Comparison of ENCODE assay signal across 12 mouse cellular contexts in genomic region chr17:9579401-9580371, GRCm38 (mm10).
DNase-seq lines count a peak whose midpoint lies in the region; ATAC-seq lines count a peak whose summit lies in the region.
"Had no signal": no experiment of that assay in that cellular context is flagged by ENCODE, and none has a peak within 500 bp of the region (broad histone marks: within the 10 kb centered on the region; RNA-seq: fewer than 3 reads in every experiment).

No protein-coding gene starts in this region.

- 14% methylated on average over 11 of the region's 11 CpGs for WGBS in forebrain, embryonic 13.5 days
- 29% methylated on average over 11 of the region's 11 CpGs for WGBS in neural tube, embryonic 11.5 days
- WGBS in liver, embryonic 11.5 days, result 39% methylated on average over 11 of the region's 11 CpGs
- WGBS in kidney, embryonic 14.5 days, result 45% methylated on average over 11 of the region's 11 CpGs

- H3K27ac ChIP-seq in forebrain, embryonic 13.5 days, result peak overlapping the region; percentile 70
- peak overlapping the region; percentile 65 for H3K27ac ChIP-seq in neural tube, embryonic 11.5 days (ENCODE audit: low read depth, low read length)
- no peak overlapping the region for H3K27ac ChIP-seq in liver, embryonic 11.5 days (ENCODE audit: low read depth, low read length)
- no peak overlapping the region for H3K27ac ChIP-seq in kidney, embryonic 14.5 days (ENCODE audit: low read depth, low read length)
- H3K27ac ChIP-seq: heart, embryonic 13.5 days; limb, embryonic 13.5 days had no signal

- ATAC-seq in forebrain, embryonic 13.5 days, result peak; percentile 92
- ATAC-seq in neural tube, embryonic 11.5 days (ENCODE audit: insufficient read depth, low FRiP score, low TSS enrichment), result peak; percentile 81
- no peak for ATAC-seq in liver, embryonic 11.5 days (replicated peaks; ENCODE audit: low FRiP score)
- ATAC-seq in kidney, embryonic 14.5 days (ENCODE audit: low FRiP score, low TSS enrichment), result no peak

- H3K36me3 ChIP-seq in forebrain, embryonic 13.5 days (ENCODE audit: poor library complexity, severe bottlenecking), result no peaks in the 10 kb centered on the region
- H3K36me3 ChIP-seq in neural tube, embryonic 11.5 days (ENCODE audit: control insufficient read depth, insufficient read depth, low read length), result no peaks in the 10 kb centered on the region
- no peaks in the 10 kb centered on the region for H3K36me3 ChIP-seq in liver, embryonic 11.5 days (ENCODE audit: control insufficient read depth, insufficient read depth, low read length)
- no peaks in the 10 kb centered on the region for H3K36me3 ChIP-seq in kidney, embryonic 14.5 days (ENCODE audit: control insufficient read depth, insufficient read depth, low read length)
- H3K36me3 ChIP-seq: heart, embryonic 13.5 days; limb, embryonic 13.5 days had no signal

- intact Hi-C loops in heart, postnatal 10 days (cut with DNase I), result no loop called here

- peak overlapping the region; percentile 35; the same call in 1 of the 2 replicates for H3K4me2 ChIP-seq in forebrain, embryonic 13.5 days
- no peak overlapping the region for H3K4me2 ChIP-seq in neural tube, embryonic 11.5 days (ENCODE audit: low read depth)
- no peak overlapping the region for H3K4me2 ChIP-seq in liver, embryonic 11.5 days
- H3K4me2 ChIP-seq in kidney, embryonic 14.5 days (replicated peaks; ENCODE audit: low read depth, low read length), result no peak overlapping the region
- H3K4me2 ChIP-seq: heart, embryonic 13.5 days; limb, embryonic 13.5 days had no signal

- H3K4me1 ChIP-seq in forebrain, embryonic 13.5 days, result peaks cover 25% of the 10 kb centered on the region
- no peaks in the 10 kb centered on the region for H3K4me1 ChIP-seq in neural tube, embryonic 11.5 days (ENCODE audit: control insufficient read depth, insufficient read depth, low read length)
- no peaks in the 10 kb centered on the region for H3K4me1 ChIP-seq in liver, embryonic 11.5 days (replicated peaks; ENCODE audit: control insufficient read depth, insufficient read depth, low read length)
- H3K4me1 ChIP-seq in kidney, embryonic 14.5 days (ENCODE audit: control insufficient read depth, insufficient read depth, low read length), result no peaks in the 10 kb centered on the region
- H3K4me1 ChIP-seq: heart, embryonic 13.5 days; limb, embryonic 13.5 days had no signal

- H3K27me3 ChIP-seq in forebrain, embryonic 13.5 days, result peaks cover 11% of the 10 kb centered on the region
- H3K27me3 ChIP-seq in neural tube, embryonic 11.5 days (ENCODE audit: control insufficient read depth, insufficient read depth, low read length), result no peaks in the 10 kb centered on the region
- H3K27me3 ChIP-seq in liver, embryonic 11.5 days (replicated peaks; ENCODE audit: control insufficient read depth, insufficient read depth, low read length), result no peaks in the 10 kb centered on the region
- H3K27me3 ChIP-seq in kidney, embryonic 14.5 days (ENCODE audit: control insufficient read depth, insufficient read depth, low read length), result no peaks in the 10 kb centered on the region
- H3K27me3 ChIP-seq: heart, embryonic 13.5 days; limb, embryonic 13.5 days had no signal

- DNase-seq in ZHBTc4 (ENCODE audit: low read depth, low spot score) (peak; percentile 74), MN1 (ENCODE audit: low spot score) (no peak)
- DNase-seq in layer of hippocampus, adult 9-10 months (ENCODE audit: low spot score), result peak; percentile 29
- DNase-seq in neural tube, embryonic 11.5 days (ENCODE audit: low spot score), result peak; percentile 62
- DNase-seq in heart, postnatal 10 days, result no peak
- no peak for DNase-seq in liver, embryonic 11.5 days (ENCODE audit: low spot score)
- DNase-seq: thymus, adult 2 months had no signal

- H3K9me3 ChIP-seq in forebrain, embryonic 13.5 days (replicated peaks), result no peaks in the 10 kb centered on the region
- no peaks in the 10 kb centered on the region for H3K9me3 ChIP-seq in neural tube, embryonic 11.5 days (ENCODE audit: control insufficient read depth, low read length)
- no peaks in the 10 kb centered on the region for H3K9me3 ChIP-seq in liver, embryonic 11.5 days (ENCODE audit: control insufficient read depth, low read length)
- H3K9me3 ChIP-seq in kidney, embryonic 14.5 days (ENCODE audit: control insufficient read depth, low read length), result no peaks in the 10 kb centered on the region
- H3K9me3 ChIP-seq: heart, embryonic 13.5 days; limb, embryonic 13.5 days had no signal

- H3K9ac ChIP-seq in forebrain, embryonic 13.5 days, result no peak overlapping the region
- H3K9ac ChIP-seq in neural tube, embryonic 11.5 days (ENCODE audit: low read length), result no peak overlapping the region
- no peak overlapping the region for H3K9ac ChIP-seq in liver, embryonic 11.5 days (ENCODE audit: low read depth, low read length)
- H3K9ac ChIP-seq in kidney, embryonic 14.5 days (ENCODE audit: low read depth, low read length), result no peak overlapping the region
- H3K9ac ChIP-seq: heart, embryonic 13.5 days; limb, embryonic 13.5 days had no signal

- no peak overlapping the region for H3K4me3 ChIP-seq in forebrain, embryonic 13.5 days
- no peak overlapping the region for H3K4me3 ChIP-seq in neural tube, embryonic 11.5 days (ENCODE audit: low read depth, low read length)
- H3K4me3 ChIP-seq in liver, embryonic 11.5 days (ENCODE audit: low read depth, low read length), result no peak overlapping the region
- H3K4me3 ChIP-seq in kidney, embryonic 14.5 days (ENCODE audit: low read length), result no peak overlapping the region
- H3K4me3 ChIP-seq: heart, embryonic 13.5 days; limb, embryonic 13.5 days; myocyte had no signal

Comparison
In these comparisons a context has a peak if more than half of its experiments do, and no peak if none do; other contexts are left out.
1. DNase-seq: peak in ZHBTc4 (single experiment), layer of hippocampus, adult 9-10 months (single experiment) and neural tube, embryonic 11.5 days (single experiment); none in heart, postnatal 10 days (0 of 2), liver, embryonic 11.5 days (single experiment) and MN1 (single experiment).
2. ATAC-seq: peak in forebrain, embryonic 13.5 days (single experiment) and neural tube, embryonic 11.5 days (single experiment); none in liver, embryonic 11.5 days (single experiment) and kidney, embryonic 14.5 days (single experiment).
3. H3K27ac ChIP-seq: peak in forebrain, embryonic 13.5 days (single experiment) and neural tube, embryonic 11.5 days (single experiment); none in liver, embryonic 11.5 days (single experiment) and kidney, embryonic 14.5 days (single experiment).